Mouse (Mus musculus) retina, postnatal 7 days (tissue): Measurements from ENCODE around the gene Tmem63b.

Experiments
- DNase-seq: peaks from one replicate; pipeline ENCODE4 v3.0.0-alpha.2; 2012; ENCODE audit warnings: low read depth, low spot score

The Tmem63b gene

DNA sequence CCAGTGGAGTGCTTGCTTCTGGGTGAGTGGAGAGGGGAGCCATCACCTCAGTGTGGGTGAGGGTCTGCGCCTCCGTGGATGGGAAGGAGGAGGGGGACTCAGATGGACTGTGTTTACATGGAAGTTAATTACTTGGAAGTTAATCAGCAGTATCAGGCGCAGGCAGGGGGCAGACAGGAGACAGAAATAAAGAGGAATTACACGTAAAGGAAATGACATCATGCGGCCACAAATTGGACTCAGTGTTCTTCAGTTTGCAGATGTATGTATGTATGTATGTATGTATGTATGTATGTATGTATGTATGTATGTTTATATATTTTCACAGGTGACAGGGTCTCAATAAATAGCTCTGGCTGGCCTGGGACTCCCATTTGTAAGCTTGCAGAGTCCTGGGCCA, 20.1 kb upstream of the Tmem63b start:
- no peak for DNase-seq

DNA sequence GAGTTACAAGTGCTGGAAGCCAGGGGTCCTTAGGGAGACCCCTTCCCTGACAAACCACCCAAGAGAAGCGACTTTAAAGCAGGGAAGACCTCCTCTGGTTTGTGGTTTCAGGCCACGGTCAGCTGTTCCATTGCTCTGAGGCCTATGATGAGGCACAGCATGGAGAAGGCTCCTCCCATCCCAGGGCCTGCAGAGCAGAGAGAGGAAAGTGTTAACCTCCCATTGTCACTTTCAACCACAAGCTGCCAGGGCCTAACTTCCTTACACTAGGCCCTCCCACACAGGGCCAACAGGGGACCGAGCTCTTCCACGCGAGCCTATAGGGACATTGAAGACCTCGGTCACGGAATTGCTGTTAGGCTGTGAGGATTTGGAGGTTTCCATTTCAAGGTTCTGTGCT, 16.5 kb upstream of the Tmem63b start:
- no peak for DNase-seq

GRCm38 (mm10) chr17:45702254-45702653, 15.5 kb upstream of the Tmem63b start:
- DNase-seq = no peak

DNA sequence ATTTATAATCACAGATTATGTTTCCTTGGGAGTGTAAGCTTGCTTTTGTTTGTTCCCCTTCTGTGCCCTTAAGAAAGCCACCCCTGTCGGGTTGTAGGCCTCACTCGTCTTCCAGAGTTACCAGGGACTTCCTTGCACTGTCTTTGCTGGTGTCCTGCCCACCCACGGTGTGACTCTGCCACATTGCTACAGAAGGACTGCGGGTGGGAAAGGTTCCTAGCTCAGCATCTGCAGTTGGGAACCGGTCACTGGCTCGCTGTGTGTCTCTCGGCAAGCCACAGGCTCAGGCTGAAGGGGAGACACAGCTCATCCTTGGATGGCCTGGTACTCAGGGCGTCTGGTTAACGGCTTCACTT, 14.5 kb upstream of the Tmem63b start:
- DNase-seq = no peak

DNA sequence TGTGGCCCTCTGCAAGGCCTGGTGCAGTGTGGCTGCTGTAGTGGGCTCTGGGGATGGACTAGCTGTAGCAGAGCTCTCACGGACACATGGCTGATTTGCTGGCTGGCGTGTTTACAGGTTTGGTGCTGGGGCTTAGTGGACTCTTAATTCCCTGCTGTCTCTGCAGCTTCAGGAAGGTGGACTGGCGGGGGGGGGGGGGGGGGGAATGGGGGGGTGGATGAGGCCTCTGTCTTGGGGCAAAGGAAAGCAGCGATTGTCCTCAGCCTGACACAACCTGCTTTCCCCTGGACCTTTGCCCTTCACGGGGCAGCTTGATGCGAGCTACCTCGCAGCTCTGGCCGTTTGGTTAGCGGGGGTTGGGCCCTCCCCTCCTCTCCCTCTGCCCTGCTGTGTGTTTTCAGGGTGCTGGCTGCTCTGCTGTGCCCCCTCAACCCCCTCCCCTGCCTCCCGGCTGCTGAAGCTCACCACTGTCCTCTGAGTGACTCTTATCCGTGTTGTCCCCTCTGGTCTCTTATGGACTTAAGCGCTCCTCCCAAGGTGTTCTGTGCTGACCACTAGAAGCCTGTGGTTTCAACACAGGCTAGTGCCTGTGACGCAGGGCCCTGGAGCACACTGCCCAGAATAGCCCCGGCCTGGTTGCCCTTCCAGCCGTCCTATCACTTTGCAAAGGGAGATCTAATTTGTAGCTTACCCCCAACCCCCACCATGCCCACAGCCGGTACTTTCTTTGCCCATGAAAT, 14.0 kb upstream of the Tmem63b start:
- DNase-seq = peak; percentile 63

- DNase-seq = no peak
Measured at GRCm38 (mm10) chr17:45699039-45699740, 12.5 kb upstream of the Tmem63b start.

DNA sequence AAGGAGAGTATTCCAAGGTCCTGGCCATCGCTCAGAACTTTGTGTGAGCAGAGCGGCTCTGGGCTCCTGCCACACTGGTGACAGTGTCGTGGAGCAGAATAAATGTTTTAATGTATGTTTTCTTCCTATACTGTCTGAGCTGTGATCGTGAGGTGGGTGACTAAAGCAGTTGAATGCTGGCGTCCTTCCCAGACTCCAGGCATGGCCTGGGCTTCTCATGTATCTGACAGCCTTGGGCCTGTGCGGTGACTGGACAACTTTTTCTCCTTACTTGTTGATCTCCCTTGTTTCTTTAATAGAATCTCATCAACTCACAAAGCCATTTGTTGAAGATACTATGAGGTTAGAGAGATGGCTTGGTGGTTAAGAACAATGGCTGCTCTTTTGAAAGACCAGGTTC, 11.7 kb upstream of the Tmem63b start:
- no peak for DNase-seq

GRCm38 (mm10) chr17:45696981-45697380, 10.3 kb upstream of the Tmem63b start:
- DNase-seq = no peak

GRCm38 (mm10) chr17:45695227-45696120, 8.8 kb upstream of the Tmem63b start:
- DNase-seq = no peak

GRCm38 (mm10) chr17:45693812-45694565, 7.3 kb upstream of the Tmem63b start:
- no peak for DNase-seq

GRCm38 (mm10) chr17:45692159-45692558, 5.5 kb upstream of the Tmem63b start:
- DNase-seq = no peak

DNA sequence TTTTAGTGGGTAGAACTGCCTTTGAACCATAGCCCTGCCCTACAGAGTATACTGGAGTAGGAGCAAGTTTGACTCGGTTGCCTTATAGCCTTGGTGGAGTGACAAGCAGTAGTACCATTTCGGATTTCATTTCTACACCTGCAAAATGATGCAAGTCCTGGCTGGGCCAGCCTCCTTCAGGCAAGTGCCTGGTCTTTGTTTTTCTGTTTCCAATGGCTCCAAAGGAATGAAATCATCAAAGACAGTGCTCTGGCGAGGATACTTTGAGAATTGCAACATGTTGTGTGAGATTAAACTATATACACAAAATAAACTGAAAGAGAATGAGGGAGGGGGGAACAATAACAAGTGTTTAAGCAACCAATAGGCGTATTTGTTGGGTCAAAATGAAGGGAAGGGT, 3.3 kb upstream of the Tmem63b start:
- DNase-seq = no peak

- DNase-seq = no peak
Measured at GRCm38 (mm10) chr17:45689120-45689519, 2.4 kb upstream of the Tmem63b start.

GRCm38 (mm10) chr17:45686093-45686619, 549 bp downstream of the Tmem63b start, which contains the start of gene Mrpl14:
Gene Mrpl14, plus strand, starts transcription at chr17:45686322.
- peak; percentile 94 for DNase-seq

- DNase-seq = no peak
Measured at GRCm38 (mm10) chr17:45685171-45686092, 1.3 kb downstream of the Tmem63b start.

DNA sequence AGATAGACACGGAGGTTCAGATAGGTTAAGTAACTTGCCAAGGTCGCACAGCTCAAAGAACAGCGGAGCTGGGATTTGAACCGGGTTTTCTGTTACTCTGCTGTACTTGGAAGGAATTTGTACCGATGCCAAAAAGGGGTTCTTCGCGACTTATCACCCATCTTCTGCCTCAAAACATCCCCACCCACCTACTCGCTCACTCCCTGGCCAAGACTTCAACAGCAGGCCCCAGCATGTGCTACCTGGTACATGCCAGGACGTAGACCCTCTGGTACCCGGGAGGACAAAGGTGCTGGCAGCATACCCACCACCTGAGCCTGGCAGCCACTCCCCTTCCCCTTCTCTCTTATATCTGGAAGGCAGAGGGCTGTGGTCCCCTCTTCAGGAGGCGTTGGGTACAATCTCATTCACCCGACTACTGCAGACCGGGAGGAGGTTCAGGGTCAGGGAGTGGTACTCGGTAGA, 2.0 kb downstream of the Tmem63b start:
- no peak for DNase-seq

DNA sequence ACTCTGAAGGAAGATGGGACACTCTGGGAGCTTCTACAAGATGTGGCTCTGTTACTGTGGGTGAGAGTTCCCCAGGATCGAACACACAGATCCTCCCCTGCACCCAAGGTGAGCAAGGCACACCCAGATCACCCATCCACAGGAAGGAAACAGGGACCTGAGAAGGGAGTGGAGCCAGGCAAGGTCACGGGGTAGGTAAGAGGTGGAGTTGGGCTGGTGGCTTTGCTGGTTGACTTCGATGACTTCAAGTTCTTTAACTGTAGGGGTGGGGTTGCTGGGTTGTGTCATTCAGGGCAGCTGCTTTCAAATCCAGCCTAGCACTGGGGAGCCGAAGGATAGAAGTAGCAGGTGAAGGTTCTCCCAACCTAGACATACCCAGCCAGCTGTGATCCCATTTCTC, 3.9 kb downstream of the Tmem63b start:
- no peak for DNase-seq

DNA sequence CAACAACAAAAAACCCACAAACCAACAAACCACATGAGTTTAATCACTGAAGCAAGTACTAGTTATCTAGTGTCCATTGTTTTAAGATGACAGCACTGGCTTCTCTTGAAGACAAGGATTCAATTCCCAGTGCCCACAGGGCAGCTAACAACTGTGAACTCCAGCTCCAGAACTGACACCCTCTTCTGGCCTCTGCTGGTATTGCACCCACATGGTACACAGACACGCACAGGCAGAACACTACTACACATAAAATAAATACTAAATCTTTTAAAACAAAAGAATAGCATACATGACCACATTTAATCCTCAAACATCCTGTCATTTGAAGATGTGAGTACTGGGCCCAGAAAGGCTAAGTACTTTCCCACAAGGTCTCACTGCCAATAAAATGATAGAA, 5.1 kb downstream of the Tmem63b start:
- no peak for DNase-seq

- DNase-seq = peak; percentile 54
Measured at GRCm38 (mm10) chr17:45680391-45680980, 6.2 kb downstream of the Tmem63b start.

DNA sequence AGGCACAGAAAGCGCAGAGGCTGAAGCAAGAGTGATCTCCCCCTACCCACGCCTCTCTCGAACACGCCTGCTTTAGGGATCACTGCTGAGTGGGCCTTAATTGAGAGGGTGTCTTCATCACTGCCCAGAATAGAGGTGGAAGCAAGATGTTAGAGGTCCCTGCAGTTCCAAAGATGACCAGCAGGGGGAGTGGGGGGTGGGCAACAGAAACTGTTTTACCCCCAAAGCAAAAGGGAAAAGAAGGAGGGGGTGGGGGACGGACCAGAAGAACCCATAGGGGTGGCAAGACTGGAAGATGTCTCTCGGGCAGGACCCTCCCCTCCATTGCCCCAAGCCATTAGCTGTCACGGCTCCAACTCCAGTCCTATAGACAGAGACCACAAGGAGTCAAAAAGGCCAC, 8.6 kb downstream of the Tmem63b start:
- DNase-seq = no peak
